Mouse (Mus musculus): ENCODE data around the gene Exph5.

- TF ChIP-seq CTCF (IDR thresholded peaks at IDR 0.05; ENCODE audit: extremely low read depth, insufficient read depth, insufficient read length, insufficient replicate concordance): no peak
- TF ChIP-seq POLR2A (IDR thresholded peaks at IDR 0.05; ENCODE audit: low read depth, low read length): no peak
These were observed 55.0 kb downstream of the Exph5 start for GRCm38 (mm10) chr9:53356219-53357155.

All from spleen, adult 2 months (tissue).